Mouse (Mus musculus): ENCODE data around the gene Prr29. TPM values are rescaled to one million over a fixed set of nuclear protein-coding genes. Genes with fewer than 3 reads are reported as not detected.
A peak's percentile ranks its signal among the peaks of the same experiment; 100 is the strongest.

Gene Prr29
- polyA plus RNA-seq, 1 experiment from 2014 or later: 0.38 TPM

DNA sequence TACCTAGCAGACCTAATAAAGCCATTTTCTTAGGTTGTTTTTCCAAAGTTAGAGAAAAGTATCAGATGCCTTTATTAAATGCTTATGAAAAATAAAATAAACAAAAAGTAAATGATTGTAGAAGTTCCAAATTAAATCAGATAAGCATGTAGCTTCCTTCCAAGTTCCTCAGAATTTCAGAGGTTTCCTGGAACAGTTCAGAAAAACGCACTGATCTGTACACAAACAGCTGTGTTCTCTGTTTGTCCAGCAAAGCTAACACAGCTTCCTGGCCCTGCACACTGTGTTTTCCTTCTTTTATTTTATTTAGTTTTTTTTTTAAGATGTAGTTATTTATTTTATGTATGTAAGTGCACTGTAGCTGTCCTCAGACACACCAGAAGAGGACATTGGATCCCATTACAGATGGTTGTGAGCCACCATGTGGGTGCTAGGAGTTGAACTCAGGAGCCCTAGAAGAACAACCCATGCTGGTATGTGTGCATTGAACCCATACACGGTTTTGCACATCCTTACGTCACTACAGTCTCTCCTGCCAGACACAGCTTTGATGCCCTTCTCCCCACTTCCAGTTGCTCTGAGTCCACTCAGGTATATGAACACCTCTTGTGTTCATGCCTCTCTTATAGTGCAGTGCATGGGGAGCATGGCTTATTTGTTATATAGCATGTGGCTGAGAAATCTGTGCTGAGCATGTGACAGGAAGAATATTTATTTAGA, 47.5 kb downstream of the Prr29 start:
- peaks cover 29% of the 10 kb centered on the region for H3K36me3 ChIP-seq
- H3K4me1 ChIP-seq: no peaks in the 10 kb centered on the region
- H3K27me3 ChIP-seq: no peaks in the 10 kb centered on the region
- no peaks in the 10 kb centered on the region for H3K9me3 ChIP-seq
- H3K4me2 ChIP-seq: no peak overlapping the region
- no peak overlapping the region for H3K4me3 ChIP-seq
- no peak overlapping the region for H3K27ac ChIP-seq
- 90% methylated on average over 3 of the region's 3 CpGs for WGBS
- no peak for ATAC-seq (ENCODE audit: insufficient number of reproducible peaks, low FRiP score, low TSS enrichment, low read depth)
- H3K9ac ChIP-seq: no peak overlapping the region

DNA sequence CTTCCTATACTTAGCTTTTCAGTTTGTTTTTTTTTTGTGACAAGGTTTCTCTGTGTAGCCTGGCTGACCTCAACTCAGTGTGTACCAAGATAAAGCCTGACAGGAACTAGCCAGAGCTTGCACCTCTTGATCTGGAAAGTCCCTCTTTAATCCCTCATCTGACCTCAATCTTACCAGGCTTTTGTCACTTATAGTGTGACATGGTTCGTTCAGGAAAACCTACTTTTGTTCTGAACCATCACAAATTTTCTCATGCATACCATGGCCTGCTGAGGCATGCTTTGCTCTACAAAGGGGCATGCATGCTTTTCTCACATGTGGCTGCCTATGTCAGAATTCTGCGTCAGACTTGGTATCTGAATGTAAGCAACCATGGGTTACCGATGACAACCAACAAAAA, 51.1 kb downstream of the Prr29 start:
- no peak for ATAC-seq (ENCODE audit: insufficient number of reproducible peaks, low FRiP score, low TSS enrichment, low read depth)
- Histone ChIP-seq H3K4me2 (no peak overlapping the region), H3K36me3 (peaks cover 19% of the 10 kb centered on the region), H3K4me3 (no peak overlapping the region), H3K9ac (no peak overlapping the region), H3K27me3 (no peaks in the 10 kb centered on the region), H3K9me3 (no peaks in the 10 kb centered on the region), H3K27ac (no peak overlapping the region), H3K4me1 (no peaks in the 10 kb centered on the region)
- WGBS: 73% methylated on average over 3 of the region's 3 CpGs

DNA sequence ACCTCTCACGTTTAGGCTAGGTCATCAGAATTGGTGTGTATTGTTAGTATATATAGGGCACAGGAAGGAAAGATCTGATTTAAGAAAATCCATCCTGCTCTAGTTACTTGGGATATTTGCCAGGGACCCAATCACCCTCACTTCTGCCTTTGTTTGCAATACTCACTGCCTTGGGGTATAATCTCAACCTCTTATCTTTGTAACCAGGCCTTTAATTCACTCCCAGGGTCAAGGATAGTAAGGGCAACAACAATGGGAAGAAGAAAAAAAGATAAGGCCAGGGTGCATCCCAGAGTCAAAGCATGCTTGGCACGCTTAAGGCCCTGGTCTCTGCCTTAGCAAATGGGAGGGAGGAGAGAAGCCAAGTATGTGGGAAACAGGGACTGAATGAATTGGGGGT, 52.6 kb downstream of the Prr29 start:
- H3K4me2 ChIP-seq: no peak overlapping the region
- H3K9me3 ChIP-seq: no peaks in the 10 kb centered on the region
- H3K9ac ChIP-seq: no peak overlapping the region
- H3K4me3 ChIP-seq: no peak overlapping the region
- no peak overlapping the region for H3K27ac ChIP-seq
- peaks cover 19% of the 10 kb centered on the region for H3K36me3 ChIP-seq
- no peak for ATAC-seq (ENCODE audit: insufficient number of reproducible peaks, low FRiP score, low TSS enrichment, low read depth)
- H3K27me3 ChIP-seq: no peaks in the 10 kb centered on the region
- no peaks in the 10 kb centered on the region for H3K4me1 ChIP-seq
- WGBS: 81% methylated on average over 2 of the region's 2 CpGs

DNA sequence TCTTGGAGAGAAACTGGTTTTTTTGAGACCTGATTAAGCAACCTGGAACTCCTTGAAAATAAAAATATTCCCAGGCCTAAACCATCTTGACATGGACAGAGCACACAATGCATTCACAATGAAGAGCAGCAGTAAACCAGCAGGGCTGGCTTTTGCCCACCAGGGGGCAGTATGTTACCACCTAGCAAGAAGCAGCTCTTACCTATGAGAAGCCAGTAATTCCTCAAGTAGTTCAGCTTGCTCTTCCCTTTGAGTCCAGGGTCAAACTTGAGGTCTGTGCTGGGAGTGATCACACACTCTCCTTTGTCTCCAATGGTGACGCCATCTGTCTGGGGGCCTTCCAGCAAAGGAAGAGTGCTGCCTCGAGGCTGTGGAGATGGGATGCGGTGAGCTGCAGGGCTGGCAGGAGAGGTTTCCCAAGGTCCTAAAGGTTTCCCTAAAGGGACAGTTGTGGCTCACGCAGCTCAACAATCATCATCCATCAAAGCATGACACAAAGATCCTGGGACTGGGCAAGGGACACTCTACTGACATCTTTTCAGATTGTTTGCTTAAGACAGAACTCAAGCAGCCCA, 53.4 kb downstream of the Prr29 start:
- H3K9ac ChIP-seq: no peak overlapping the region
- no peaks in the 10 kb centered on the region for H3K4me1 ChIP-seq
- no peak overlapping the region for H3K4me3 ChIP-seq
- H3K4me2 ChIP-seq: no peak overlapping the region
- H3K36me3 ChIP-seq: peaks cover 21% of the 10 kb centered on the region
- ATAC-seq (ENCODE audit: insufficient number of reproducible peaks, low FRiP score, low TSS enrichment, low read depth): no peak
- WGBS: 42% methylated on average over 4 of the region's 4 CpGs
- H3K27ac ChIP-seq: no peak overlapping the region
- no peaks in the 10 kb centered on the region for H3K9me3 ChIP-seq
- no peaks in the 10 kb centered on the region for H3K27me3 ChIP-seq

- WGBS: 74% methylated on average over 9 of the region's 9 CpGs
- no peak for ATAC-seq (ENCODE audit: insufficient number of reproducible peaks, low FRiP score, low TSS enrichment, low read depth)
- 0 out of 2 replicates have a peak overlapping the region, but pooled peaks have one; percentile 17 for H3K9ac ChIP-seq
- H3K27me3 ChIP-seq: no peaks in the 10 kb centered on the region
- H3K9me3 ChIP-seq: no peaks in the 10 kb centered on the region
- no peak overlapping the region for H3K4me3 ChIP-seq
- H3K4me2 ChIP-seq: no peak overlapping the region
- H3K36me3 ChIP-seq: peaks cover 21% of the 10 kb centered on the region
- H3K27ac ChIP-seq: 0 out of 2 replicates have a peak overlapping the region, but pooled peaks have one; percentile 24
- no peaks in the 10 kb centered on the region for H3K4me1 ChIP-seq
Measured at GRCm38 (mm10) chr11:106419262-106420102, 54.2 kb downstream of the Prr29 start.

DNA sequence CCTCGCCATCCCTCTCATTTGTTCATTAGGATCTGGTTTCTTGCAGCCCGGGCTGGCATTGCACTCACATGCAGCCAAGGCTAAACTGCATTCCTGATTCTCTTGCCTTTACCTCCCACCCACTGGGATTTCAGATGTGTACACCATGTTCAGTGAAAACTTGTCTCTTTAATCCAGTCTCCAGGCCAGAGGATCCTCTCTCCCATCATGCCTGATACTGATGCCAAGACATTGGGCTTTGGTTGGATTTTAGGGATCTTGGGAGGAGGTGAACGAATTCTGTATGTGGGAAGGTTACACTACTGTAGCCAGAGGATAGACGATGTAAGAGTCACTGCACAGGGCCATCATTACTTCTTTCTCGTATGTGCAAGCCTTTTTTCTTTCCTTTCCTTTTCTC, 59.9 kb downstream of the Prr29 start:
- ATAC-seq (ENCODE audit: insufficient number of reproducible peaks, low FRiP score, low TSS enrichment, low read depth): no peak

DNA sequence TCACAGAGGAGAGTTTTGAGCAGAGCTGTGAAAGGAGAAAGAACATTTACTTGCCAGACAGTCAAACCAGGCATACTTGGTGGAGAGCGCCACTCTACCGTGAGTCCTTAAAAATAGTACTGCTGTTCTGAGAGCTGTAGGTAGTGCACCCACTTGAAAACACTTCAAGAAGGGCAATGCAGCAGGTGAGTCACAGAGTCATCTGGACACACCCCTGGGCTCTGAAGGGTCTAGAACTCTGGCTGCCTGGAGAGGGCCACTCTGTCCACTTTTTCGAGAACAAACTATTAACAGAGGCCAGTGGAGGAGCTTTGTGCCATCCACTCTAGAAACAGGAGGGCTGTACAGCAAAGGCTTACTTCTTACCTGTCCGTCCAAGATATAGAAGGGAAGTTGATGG, 61.2 kb downstream of the Prr29 start:
- Histone ChIP-seq H3K4me2 (no peak overlapping the region), H3K9me3 (no peaks in the 10 kb centered on the region), H3K27me3 (no peaks in the 10 kb centered on the region), H3K4me3 (no peak overlapping the region), H3K36me3 (peaks cover 24% of the 10 kb centered on the region), H3K27ac (no peak overlapping the region), H3K9ac (no peak overlapping the region), H3K4me1 (no peaks in the 10 kb centered on the region)
- no peak for ATAC-seq (ENCODE audit: insufficient number of reproducible peaks, low FRiP score, low TSS enrichment, low read depth)
- WGBS: 91% methylated on average over 4 of the region's 4 CpGs

More for the DNA sequence above, 59.9 kb downstream of the Prr29 start:
- Histone ChIP-seq H3K4me2 (no peak overlapping the region), H3K36me3 (peaks cover 27% of the 10 kb centered on the region), H3K27ac (no peak overlapping the region), H3K9ac (no peak overlapping the region), H3K4me3 (no peak overlapping the region), H3K9me3 (no peaks in the 10 kb centered on the region), H3K4me1 (no peaks in the 10 kb centered on the region), H3K27me3 (no peaks in the 10 kb centered on the region)
- WGBS: 90% methylated on average over 5 of the region's 5 CpGs

Other genes starting within 250 kb of the Prr29 start
- 0.84 TPM in 1 of 2 replicates, not detected in the other for gene Gm10840, start 204.6 kb upstream of the Prr29 start, polyA plus RNA-seq (2015; fragmentation: Nextera tagmentation; extraction: Ambion mirVana)
- gene Limd2, start 204.6 kb upstream of the Prr29 start, polyA plus RNA-seq (2015; fragmentation: Nextera tagmentation; extraction: Ambion mirVana): 202 and 221 TPM in 2 replicates
- 23.2 and 24.4 TPM in 2 replicates for gene Strada, start 163.3 kb upstream of the Prr29 start, polyA plus RNA-seq (2015; fragmentation: Nextera tagmentation; extraction: Ambion mirVana)
- gene Ccdc47, start 149.1 kb upstream of the Prr29 start, polyA plus RNA-seq (2015; fragmentation: Nextera tagmentation; extraction: Ambion mirVana): 83.6 and 89.9 TPM in 2 replicates
- gene Ddx42, start 148.5 kb upstream of the Prr29 start, polyA plus RNA-seq (2015; fragmentation: Nextera tagmentation; extraction: Ambion mirVana): 68.9 and 74.0 TPM in 2 replicates
- 50.8 and 52.7 TPM in 2 replicates for gene Ftsj3, start 109.4 kb upstream of the Prr29 start, polyA plus RNA-seq (2015; fragmentation: Nextera tagmentation; extraction: Ambion mirVana)
- gene Psmc5, start 109.3 kb upstream of the Prr29 start, polyA plus RNA-seq (2015; fragmentation: Nextera tagmentation; extraction: Ambion mirVana): 276 and 309 TPM in 2 replicates
- gene Smarcd2, start 92.5 kb upstream of the Prr29 start, polyA plus RNA-seq (2015; fragmentation: Nextera tagmentation; extraction: Ambion mirVana): 90.6 and 110 TPM in 2 replicates
- gene Tcam1, start 88.8 kb upstream of the Prr29 start, polyA plus RNA-seq (2015; fragmentation: Nextera tagmentation; extraction: Ambion mirVana): 0.41 and 0.53 TPM in 2 replicates
- not detected in 2 replicates for gene Gh, start 63.6 kb upstream of the Prr29 start, polyA plus RNA-seq (2015; fragmentation: Nextera tagmentation; extraction: Ambion mirVana)
- gene Cd79b, start 50.7 kb upstream of the Prr29 start, polyA plus RNA-seq (2015; fragmentation: Nextera tagmentation; extraction: Ambion mirVana): 2.9 and 3.7 TPM in 2 replicates
- 0.46 and 1.8 TPM in 2 replicates for gene Scn4a, start 12.2 kb upstream of the Prr29 start, polyA plus RNA-seq (2015; fragmentation: Nextera tagmentation; extraction: Ambion mirVana)
- 39.1 and 46.1 TPM in 2 replicates for gene Icam2, start 22.6 kb downstream of the Prr29 start, polyA plus RNA-seq (2015; fragmentation: Nextera tagmentation; extraction: Ambion mirVana)
- 5.9 and 6.6 TPM in 2 replicates for gene Ern1, start 122.4 kb downstream of the Prr29 start, polyA plus RNA-seq (2015; fragmentation: Nextera tagmentation; extraction: Ambion mirVana)
- gene Tex2, start 248.0 kb downstream of the Prr29 start, polyA plus RNA-seq (2015; fragmentation: Nextera tagmentation; extraction: Ambion mirVana): 10.4 and 10.9 TPM in 2 replicates